Mouse (Mus musculus) kidney, embryonic 15.5 days (tissue): ENCODE data around the gene Gpr18. TPM values are rescaled to one million over a fixed set of nuclear protein-coding genes. Genes with fewer than 3 reads are reported as not detected.
"Not testable (repeated sequence)": the region's sequence is repeated elsewhere in the genome, so short reads cannot be mapped to it uniquely, and the experiment has no call there.

Source experiments
- ATAC-seq: fragments of 200-750 bp; cut with Nextera tagmentation; replicated peaks from 2 replicates; pipeline ENCODE4 v1.8.0; 2017; ENCODE audit warnings: moderate TSS enrichment; ENCODE audit not compliant: low FRiP score
- H3K27ac ChIP-seq: fragments of 300-500 bp; sonication (generic); 2 replicates; pipeline ENCODE4 v1.5.1; 2015; ENCODE audit warnings: mild to moderate bottlenecking, inconsistent platforms
- H3K27me3 ChIP-seq: fragments of 300-500 bp; sonication (generic); 2 replicates; pipeline ENCODE4 v1.6.1; 2015; ENCODE audit warnings: inconsistent platforms
- H3K36me3 ChIP-seq: fragments of 300-500 bp; sonication (generic); 2 replicates; pipeline ENCODE4 v1.6.1; 2015; ENCODE audit warnings: inconsistent platforms
- H3K4me1 ChIP-seq: fragments of 300-500 bp; sonication (generic); 2 replicates; pipeline ENCODE4 v1.6.1; 2015; ENCODE audit warnings: inconsistent platforms
- H3K4me2 ChIP-seq: fragments of 300-500 bp; sonication (generic); 2 replicates; pipeline ENCODE4 v1.6.1; 2015; ENCODE audit warnings: moderate library complexity, mild to moderate bottlenecking, inconsistent platforms
- H3K4me3 ChIP-seq: fragments of 300-500 bp; sonication (generic); replicated peaks from 2 replicates; pipeline ENCODE4 v1.5.1; 2015; ENCODE audit warnings: mild to moderate bottlenecking, inconsistent platforms
- H3K9ac ChIP-seq: fragments of 300-500 bp; sonication (generic); 2 replicates; pipeline ENCODE4 v1.6.1; 2015; ENCODE audit warnings: mild to moderate bottlenecking, inconsistent platforms
- H3K9me3 ChIP-seq: fragments of 300-500 bp; sonication (generic); replicated peaks from 2 replicates; pipeline ENCODE4 v1.6.1; 2016; ENCODE audit warnings: inconsistent platforms
- WGBS: fragments of 180-500 bp; shearing (Covaris S2); methylation state at CpG from one replicate; pipeline ENCODE4 v1.1.7; 2015; ENCODE audit warnings: mixed read lengths; 5-methylcytosine and 5-hydroxymethylcytosine counted together
- polyA plus RNA-seq: library from polyadenylated mRNA; unstranded; fragments of >200 nt; fragmentation: Nextera tagmentation; extraction: Ambion mirVana; gene quantifications from 2 replicates; pipeline ENCODE4 v1.2.1, GENCODE M21; 2015

Gpr18 gene
- polyA plus RNA-seq, 1 experiment from 2014 or later, result 0.30 TPM

DNA sequence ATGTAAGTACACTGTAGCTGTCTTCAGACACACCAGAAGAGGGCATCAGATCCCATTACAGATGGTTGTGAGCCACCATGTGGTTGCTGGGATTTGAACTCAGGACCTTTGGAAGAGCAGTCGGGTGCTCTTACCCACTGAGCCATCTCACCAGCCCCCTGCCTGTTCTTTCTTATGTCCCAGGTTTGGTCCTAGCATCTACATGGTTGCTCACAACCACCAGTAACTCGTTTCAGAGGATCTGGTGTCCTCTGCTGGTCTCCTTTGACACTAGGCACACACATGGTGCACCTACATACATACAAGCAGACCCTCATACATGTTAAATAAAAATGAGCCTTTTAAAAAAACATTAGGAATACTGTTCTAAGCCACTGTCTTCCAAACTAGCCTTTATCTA, 39.4 kb downstream of the Gpr18 start:
- H3K27ac ChIP-seq, H3K36me3 ChIP-seq, H3K4me2 ChIP-seq, H3K9me3 ChIP-seq, H3K27me3 ChIP-seq, H3K4me3 ChIP-seq, H3K9ac ChIP-seq, ATAC-seq: not testable (repeated sequence)
- WGBS, result 76% methylated on average over 2 of the region's 2 CpGs
- H3K4me1 ChIP-seq, result peaks cover 21% of the 10 kb centered on the region

GRCm38 (mm10) chr14:121873646-121874045, 41.9 kb downstream of the Gpr18 start:
- WGBS, result 83% methylated on average over 4 of the region's 4 CpGs
- Histone ChIP-seq H3K4me2 (no peak overlapping the region), H3K9me3 (no peaks in the 10 kb centered on the region), H3K4me3 (no peak overlapping the region), H3K4me1 (peaks cover 5% of the 10 kb centered on the region; the same call in 1 of the 2 replicates), H3K27me3 (no peaks in the 10 kb centered on the region), H3K27ac (no peak overlapping the region), H3K36me3 (no peaks in the 10 kb centered on the region), H3K9ac (no peak overlapping the region)
- no peak for ATAC-seq

DNA sequence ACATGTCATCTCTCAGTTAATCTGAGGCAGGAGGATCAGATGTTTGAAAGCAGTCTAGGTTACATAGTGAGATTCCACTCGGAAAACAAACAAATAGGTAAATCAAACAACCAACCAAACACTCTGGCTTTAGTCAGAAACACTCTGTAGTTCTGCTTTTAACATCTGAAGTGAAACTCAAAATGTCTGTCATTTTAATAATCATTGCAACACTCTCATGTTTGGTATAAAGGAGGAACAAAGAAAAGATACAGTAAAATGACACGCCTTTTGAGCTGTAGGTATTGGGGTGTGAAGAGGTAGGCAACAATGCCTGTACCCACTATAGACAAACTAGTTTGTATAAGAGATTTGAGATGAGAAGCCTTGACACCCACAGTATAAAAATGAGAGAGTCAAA, 42.4 kb downstream of the Gpr18 start:
- Histone ChIP-seq H3K36me3 (no peaks in the 10 kb centered on the region), H3K4me3 (no peak overlapping the region), H3K4me2 (no peak overlapping the region), H3K9ac (no peak overlapping the region), H3K27ac (no peak overlapping the region), H3K27me3 (no peaks in the 10 kb centered on the region), H3K9me3 (no peaks in the 10 kb centered on the region), H3K4me1 (peaks cover 5% of the 10 kb centered on the region; the same call in 1 of the 2 replicates)
- no peak for ATAC-seq
- 70% methylated on average over 2 of the region's 2 CpGs for WGBS

GRCm38 (mm10) chr14:121872760-121873159, 42.8 kb downstream of the Gpr18 start:
- ATAC-seq, result no peak
- 83% methylated on average over 1 of the region's 1 CpGs for WGBS

DNA sequence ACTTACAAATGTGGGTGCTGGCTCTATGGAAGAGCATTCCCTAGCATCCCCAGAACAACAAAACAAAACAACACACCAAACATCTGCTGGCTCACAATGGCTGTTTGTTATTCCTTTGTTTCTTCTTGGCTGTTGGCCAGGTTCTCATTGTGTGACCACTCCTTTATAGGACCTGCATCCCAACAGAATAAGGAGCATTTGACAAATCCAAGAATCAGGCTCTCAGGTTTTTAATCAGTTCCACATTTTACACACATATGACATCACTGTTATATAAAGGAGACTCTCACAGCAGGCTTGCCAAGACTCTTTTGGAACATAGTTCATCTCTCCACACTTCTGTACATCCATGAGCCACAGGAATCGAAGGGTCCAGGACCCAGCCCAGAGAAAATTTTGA, 46.5 kb downstream of the Gpr18 start:
- no peak for ATAC-seq
- Histone ChIP-seq H3K4me3 (no peak overlapping the region), H3K36me3 (no peaks in the 10 kb centered on the region), H3K9me3 (no peaks in the 10 kb centered on the region), H3K27ac (no peak overlapping the region), H3K4me2 (no peak overlapping the region), H3K27me3 (no peaks in the 10 kb centered on the region), H3K4me1 (no peaks in the 10 kb centered on the region), H3K9ac (no peak overlapping the region)
- WGBS, result 83% methylated on average over 1 of the region's 1 CpGs

More at GRCm38 (mm10) chr14:121872760-121873159, 42.8 kb downstream of the Gpr18 start:
- Histone ChIP-seq H3K4me1 (peaks cover 4% of the 10 kb centered on the region; the same call in 1 of the 2 replicates), H3K9me3 (no peaks in the 10 kb centered on the region), H3K4me2 (no peak overlapping the region), H3K27me3 (no peaks in the 10 kb centered on the region), H3K4me3 (no peak overlapping the region), H3K27ac (no peak overlapping the region), H3K36me3 (no peaks in the 10 kb centered on the region), H3K9ac (no peak overlapping the region)

DNA sequence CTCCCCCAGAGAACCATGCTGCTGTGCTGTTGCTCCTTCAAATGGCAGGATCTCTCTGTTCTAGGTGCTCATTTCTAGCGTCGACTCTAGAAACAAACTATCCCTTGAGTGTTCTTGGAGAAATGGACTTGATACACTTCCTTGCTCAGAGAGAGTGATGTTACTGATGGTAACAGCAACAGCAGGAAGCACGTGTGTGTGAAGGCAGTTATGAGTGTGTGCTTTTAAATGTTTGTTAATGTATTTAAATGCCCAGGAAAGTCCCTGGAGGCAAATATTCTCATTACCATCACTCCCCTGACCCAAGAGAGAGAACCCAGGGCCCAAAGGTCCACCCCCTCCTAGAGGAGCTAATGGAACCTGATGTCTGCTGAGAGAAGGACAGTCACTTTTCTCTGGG, 49.0 kb downstream of the Gpr18 start:
- no peaks in the 10 kb centered on the region for H3K9me3 ChIP-seq
- ATAC-seq, result no peak
- H3K9ac ChIP-seq, result no peak overlapping the region
- 65% methylated on average over 3 of the region's 3 CpGs for WGBS
- H3K4me3 ChIP-seq, result no peak overlapping the region
- no peak overlapping the region for H3K27ac ChIP-seq
- no peaks in the 10 kb centered on the region for H3K4me1 ChIP-seq
- H3K4me2 ChIP-seq, result no peak overlapping the region
- peaks cover 3% of the 10 kb centered on the region; the same call in 1 of the 2 replicates for H3K27me3 ChIP-seq
- no peaks in the 10 kb centered on the region for H3K36me3 ChIP-seq

DNA sequence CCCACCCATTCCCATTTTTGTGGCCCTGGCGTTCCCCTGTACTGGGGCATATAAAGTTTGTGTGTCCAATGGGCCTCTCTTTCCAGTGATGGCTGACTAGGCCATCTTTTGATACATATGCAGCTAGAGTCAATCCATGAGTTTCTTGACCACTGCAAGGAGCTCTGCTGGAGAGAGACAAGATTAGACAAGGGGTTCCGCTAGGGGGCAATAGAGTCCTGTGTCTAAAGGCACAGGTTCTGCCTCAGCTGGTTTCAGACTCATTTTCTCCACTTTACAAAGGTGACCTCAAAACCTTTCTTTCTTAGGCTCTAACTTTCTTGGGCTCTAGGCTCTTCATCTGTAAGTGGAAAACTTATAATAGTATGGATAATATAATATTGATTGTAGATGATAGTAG, 50.4 kb downstream of the Gpr18 start:
- not testable (repeated sequence) for H3K9me3 ChIP-seq, H3K27me3 ChIP-seq, H3K27ac ChIP-seq, ATAC-seq, H3K36me3 ChIP-seq, H3K4me3 ChIP-seq, H3K4me2 ChIP-seq, H3K4me1 ChIP-seq, H3K9ac ChIP-seq
- WGBS, result 16% methylated on average over 2 of the region's 2 CpGs

Other genes starting within 250 kb of the Gpr18 start
- gene Dock9, start 117.9 kb downstream of the Gpr18 start, polyA plus RNA-seq, result 10.1 and 11.1 TPM in 2 replicates
- 66.7 and 68.6 TPM in 2 replicates for gene Ubac2, start 37.2 kb downstream of the Gpr18 start, polyA plus RNA-seq
- gene Gpr183, start 49.4 kb upstream of the Gpr18 start, polyA plus RNA-seq, result 4.1 and 4.9 TPM in 2 replicates
- not detected in 2 replicates for gene Timm8a2, start 118.9 kb upstream of the Gpr18 start, polyA plus RNA-seq
- gene Tm9sf2, start 191.3 kb upstream of the Gpr18 start, polyA plus RNA-seq, result 180 and 192 TPM in 2 replicates